Mouse (Mus musculus) cerebellum, postnatal 4 days (tissue): ENCODE data around the gene Lct.
"Not testable (repeated sequence)": the region's sequence is repeated elsewhere in the genome, so short reads cannot be mapped to it uniquely, and the experiment has no call there.

Experiments
- DNase-seq, 2 experiments: peaks; one replicate each; pipeline ENCODE4 v3.0.0; 2022; ENCODE audit warnings: low spot score in 2 of 2, mixed read lengths in 1 of 2

Gene Lct

GRCm38 (mm10) chr1:128328218-128328617 is at the start of gene Lct:
TSS of gene Lct (minus strand) at chr1:128328318.
- DNase-seq, result no peak

GRCm38 (mm10) chr1:128376841-128377240 is 48.7 kb upstream of the Lct start:
- no peak for DNase-seq

- no peak for DNase-seq
Measured at GRCm38 (mm10) chr1:128372143-128372860, 44.2 kb upstream of the Lct start.

- DNase-seq, result peak; percentile 33 to 69
Measured at GRCm38 (mm10) chr1:128368732-128369441, 40.8 kb upstream of the Lct start.

DNA sequence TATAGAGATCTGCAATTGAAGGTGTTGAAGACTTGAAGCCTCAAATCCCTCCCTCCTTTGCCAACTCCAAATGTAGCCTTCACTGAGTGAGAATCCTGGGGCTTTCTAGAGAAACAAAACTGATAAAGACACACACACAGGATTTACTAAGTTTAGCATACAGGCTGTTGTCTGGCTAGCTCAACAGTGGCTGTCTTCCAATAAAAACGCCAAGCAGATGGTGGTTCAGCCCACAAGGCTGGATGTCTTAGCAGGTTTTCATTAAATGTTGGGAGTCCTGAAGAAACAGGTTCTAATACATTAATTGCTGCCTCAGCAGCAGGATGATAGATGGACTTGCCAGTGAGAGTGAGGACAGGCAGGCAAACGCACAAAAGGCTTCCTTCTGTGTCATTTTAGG is 32.5 kb upstream of the Lct start:
- peak in 1 of 2 experiments; percentile 13 for DNase-seq

DNA sequence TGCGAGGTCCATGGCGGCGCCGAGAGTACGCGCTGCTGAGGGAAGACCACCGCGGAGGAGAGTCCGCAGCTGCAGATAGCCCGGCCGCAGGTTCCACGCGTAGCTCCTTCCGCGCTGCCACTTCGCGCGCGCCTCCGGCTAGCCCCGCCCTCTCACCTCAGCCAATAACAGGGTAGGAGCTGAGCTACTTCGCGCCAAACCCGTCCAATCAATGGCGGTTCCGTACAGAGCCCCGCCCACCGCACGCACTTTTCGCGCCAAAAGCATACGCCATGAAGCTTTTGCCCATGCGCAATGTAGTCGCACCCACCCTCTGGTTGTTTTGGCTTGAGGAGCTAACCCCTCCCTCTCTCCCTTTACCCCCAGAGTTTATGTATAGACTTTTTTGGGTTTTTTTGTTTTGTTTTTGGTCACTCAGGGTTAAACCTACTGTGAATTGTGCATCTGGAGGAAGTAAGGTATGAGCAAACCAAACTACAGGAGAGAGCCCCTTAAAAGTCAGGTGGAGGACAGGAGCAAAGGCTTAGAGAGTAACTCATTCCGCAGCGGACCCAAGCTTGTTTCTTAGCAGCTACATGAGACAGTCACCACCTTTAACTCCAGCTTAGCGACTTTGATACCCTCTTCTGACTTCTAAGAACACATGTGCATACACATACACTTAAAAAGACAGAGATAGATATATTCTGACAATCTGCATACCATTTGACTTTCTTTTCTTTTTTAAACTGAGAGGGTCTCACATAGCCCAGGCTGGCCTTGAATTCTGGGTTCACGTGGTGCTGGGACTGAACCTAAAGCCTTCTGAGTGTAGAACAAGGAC is 31.6 kb upstream of the Lct start, which contains the start of gene Mcm6:
TSS of gene Mcm6 (minus strand) at position 111 of the 823 bp plus-strand sequence.
- peak; percentile 84 to 93 for DNase-seq

DNA sequence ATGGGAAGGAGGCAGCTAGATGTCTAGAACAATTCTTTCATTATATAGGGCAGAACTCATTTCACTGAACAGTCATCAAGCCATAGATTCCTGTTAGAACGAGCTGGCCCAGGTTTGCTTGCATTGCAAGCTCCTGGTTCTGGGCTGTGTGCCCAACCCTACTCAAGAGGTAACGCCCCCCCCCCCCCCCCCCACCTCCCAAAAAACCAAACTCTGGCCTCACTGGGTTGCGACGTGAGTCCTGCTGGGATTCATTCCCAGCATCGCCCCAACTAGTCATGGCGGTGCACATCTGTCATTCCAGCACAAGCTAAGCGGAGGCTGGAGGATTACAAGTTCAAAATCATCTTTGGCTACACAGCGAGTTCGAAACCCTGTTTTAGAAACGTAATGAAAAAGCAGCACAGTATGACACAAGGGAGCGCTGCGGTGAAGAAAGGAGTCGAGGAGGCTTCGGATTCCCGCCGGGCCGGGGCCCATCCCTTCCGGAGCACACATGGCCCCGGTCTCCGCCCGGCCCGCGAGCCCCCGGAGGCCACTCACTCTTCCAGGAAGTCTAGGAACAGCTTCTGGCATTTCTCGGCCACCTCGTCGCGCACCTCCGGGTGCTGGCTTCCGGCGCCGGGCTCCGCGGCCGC is 30.9 kb upstream of the Lct start:
- no peak for DNase-seq

- no peak for DNase-seq
Measured at GRCm38 (mm10) chr1:128358276-128358675, 30.2 kb upstream of the Lct start.

DNA sequence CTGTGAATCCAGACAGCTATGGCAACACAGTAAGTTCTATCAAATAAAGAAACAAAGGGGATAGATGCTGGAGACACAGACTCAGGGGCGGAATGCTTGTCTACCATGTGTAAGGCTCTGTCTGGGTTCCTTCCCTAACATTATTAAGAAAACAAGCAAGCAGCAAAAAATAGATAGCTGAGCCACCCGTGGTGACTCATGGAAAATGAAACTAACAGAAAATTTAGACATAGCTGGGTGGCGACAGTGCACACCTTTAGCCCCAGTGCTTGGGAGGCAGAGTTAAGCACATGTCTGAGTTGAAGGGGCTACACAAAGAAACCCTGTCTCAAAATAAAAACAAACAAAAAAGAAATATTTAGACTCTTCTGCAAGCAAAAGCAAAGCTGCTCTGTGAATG is 29.3 kb upstream of the Lct start:
- DNase-seq, result no peak

DNA sequence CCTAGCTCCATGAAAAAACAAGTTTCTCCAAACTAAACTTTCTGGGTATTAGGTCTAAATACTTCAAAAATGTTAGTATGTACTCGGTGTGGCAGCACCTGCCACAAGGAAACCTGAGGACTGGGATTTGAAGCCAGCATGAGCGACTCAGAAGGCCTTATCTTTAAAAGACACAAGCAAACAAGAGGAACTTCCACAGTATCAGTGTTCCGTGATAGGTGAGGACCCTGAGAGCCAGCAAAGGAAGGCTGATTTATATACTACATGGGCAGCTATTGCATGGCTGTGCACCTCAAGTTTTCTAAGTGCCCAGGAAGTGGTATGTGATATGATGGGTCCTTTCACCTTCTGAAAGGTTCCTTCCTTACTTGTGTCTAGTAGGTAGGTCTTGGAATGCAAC is 25.0 kb upstream of the Lct start:
- no peak for DNase-seq

GRCm38 (mm10) chr1:128344232-128344631 is 16.1 kb upstream of the Lct start:
- DNase-seq, result no peak

- no peak for DNase-seq
Measured at GRCm38 (mm10) chr1:128337708-128338320, 9.7 kb upstream of the Lct start.

DNA sequence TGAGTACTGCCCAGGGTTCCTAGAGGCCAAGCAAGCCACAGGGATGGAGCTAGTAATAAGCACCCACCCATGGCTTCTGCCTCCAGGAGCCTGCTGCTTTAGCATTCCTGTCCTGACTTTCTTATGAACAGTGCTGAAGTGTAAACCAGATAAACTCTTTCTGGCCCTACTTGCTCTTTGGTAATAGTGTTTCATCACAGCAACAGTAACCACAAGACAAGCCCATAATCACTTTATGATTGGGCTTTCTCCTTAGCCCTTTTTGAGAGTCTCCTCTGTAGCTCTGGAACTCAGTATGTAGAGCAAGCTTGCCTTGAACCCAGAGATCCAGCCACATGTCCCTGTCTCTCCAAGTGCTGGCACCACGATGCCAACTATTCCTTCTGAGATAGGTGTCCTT is 2.2 kb upstream of the Lct start:
- DNase-seq, result no peak

- no peak for DNase-seq
Measured at GRCm38 (mm10) chr1:128327165-128327564, 953 bp downstream of the Lct start.

GRCm38 (mm10) chr1:128324776-128325175 is 3.3 kb downstream of the Lct start:
- DNase-seq, result no peak

GRCm38 (mm10) chr1:128323026-128323643 is 5.0 kb downstream of the Lct start:
- no peak for DNase-seq

- not testable (repeated sequence) for DNase-seq
Measured at GRCm38 (mm10) chr1:128319266-128319665, 8.9 kb downstream of the Lct start.

GRCm38 (mm10) chr1:128314665-128315064 is 13.5 kb downstream of the Lct start:
- no peak for DNase-seq

- no peak for DNase-seq
Measured at GRCm38 (mm10) chr1:128309043-128309442, 19.1 kb downstream of the Lct start.

DNA sequence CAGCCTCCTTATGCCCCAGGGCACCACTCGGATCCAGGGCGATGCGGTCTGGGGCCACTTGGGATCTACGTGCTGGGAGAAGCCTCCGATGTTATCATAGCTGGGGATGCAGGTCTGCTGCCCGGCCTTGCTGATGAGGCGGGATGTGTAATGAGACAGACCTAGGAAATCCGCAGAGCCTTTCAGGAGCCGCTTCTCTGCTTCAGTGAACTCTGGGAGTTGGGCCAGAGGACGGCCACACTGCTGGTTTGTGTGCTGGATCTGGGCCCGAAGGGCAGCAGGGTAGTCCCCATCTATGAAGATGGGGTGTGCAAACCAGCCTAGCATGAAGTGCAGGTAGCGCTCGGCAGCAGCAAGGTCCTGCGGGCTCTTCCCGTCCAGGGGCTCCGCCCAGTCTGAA is 24.2 kb downstream of the Lct start:
- peak; percentile 61 to 90 for DNase-seq
